Mouse (Mus musculus): Measurements from ENCODE around the gene Fbh1. TPM values are rescaled to one million over a fixed set of nuclear protein-coding genes. Genes with fewer than 3 reads are reported as not detected.
"Not testable (repeated sequence)": the region's sequence is repeated elsewhere in the genome, so short reads cannot be mapped to it uniquely, and the experiment has no call there.

Fbh1 gene
- total and polyA plus RNA-seq, 3 experiments = 20.8 to 81.3 (median 51.2) TPM

- peaks cover 4% of the 10 kb centered on the region; the same call in 1 of the 2 replicates for H3K27me3 ChIP-seq (ENCODE audit: insufficient read depth, low read length)
- H3K36me3 ChIP-seq (replicated peaks) = no peaks in the 10 kb centered on the region
- DNase-seq (ENCODE audit: low spot score) (no peak), ATAC-seq (ENCODE audit: extremely low read depth, insufficient number of reproducible peaks, low FRiP score, poor library complexity, severe bottlenecking) (no peak)
- H3K4me1 ChIP-seq (ENCODE audit: insufficient read depth, low read depth, low read length) = 0 out of 2 replicates have a peak, but pooled peaks cover 3% of the 10 kb centered on the region
- no peaks in the 10 kb centered on the region for H3K9me3 ChIP-seq (replicated peaks)
- H3K4me3 ChIP-seq (ENCODE audit: low read depth, low read length) = no peak overlapping the region
- TF ChIP-seq GATA2 (IDR thresholded peaks at IDR 0.05; ENCODE audit: borderline replicate concordance, low read depth, low read length) = no peak
- no peak for TF ChIP-seq GATA1 (IDR thresholded peaks at IDR 0.05; ENCODE audit: borderline replicate concordance, low read length)
- TF ChIP-seq TAL1 (conservative IDR thresholded peaks at IDR 0.05; ENCODE audit: low read depth, low read length) = no peak
- no peak for TF ChIP-seq CTCF (IDR thresholded peaks at IDR 0.05; ENCODE audit: low read depth, low read length)
- no peak for TF ChIP-seq POLR2AphosphoS5 (IDR thresholded peaks at IDR 0.05; ENCODE audit: insufficient replicate concordance, low read depth, low read length)
These were observed 62.8 kb downstream of the Fbh1 start for GRCm38 (mm10) chr2:11714535-11714934.

GRCm38 (mm10) chr2:11713021-11713420 lies 64.4 kb downstream of the Fbh1 start:
- H3K9me3 ChIP-seq (replicated peaks) = no peaks in the 10 kb centered on the region
- no peak overlapping the region for H3K4me3 ChIP-seq (ENCODE audit: low read depth, low read length)
- H3K36me3 ChIP-seq (replicated peaks) = no peaks in the 10 kb centered on the region
- no peak for TF ChIP-seq CTCF (IDR thresholded peaks at IDR 0.05; ENCODE audit: low read depth, low read length)
- no peak for TF ChIP-seq GATA2 (IDR thresholded peaks at IDR 0.05; ENCODE audit: borderline replicate concordance, low read depth, low read length)
- TF ChIP-seq POLR2AphosphoS5 (IDR thresholded peaks at IDR 0.05; ENCODE audit: insufficient replicate concordance, low read depth, low read length) = no peak
- H3K27me3 ChIP-seq (ENCODE audit: insufficient read depth, low read length) = peaks cover 9% of the 10 kb centered on the region
- ATAC-seq (ENCODE audit: extremely low read depth, insufficient number of reproducible peaks, low FRiP score, poor library complexity, severe bottlenecking) (no peak), DNase-seq (ENCODE audit: low spot score) (no peak)
- H3K4me1 ChIP-seq (ENCODE audit: insufficient read depth, low read depth, low read length) = 0 out of 2 replicates have a peak, but pooled peaks cover 3% of the 10 kb centered on the region

- Histone ChIP-seq H3K4me1 (ENCODE audit: insufficient read depth, low read depth, low read length) (0 out of 2 replicates have a peak, but pooled peaks cover 3% of the 10 kb centered on the region), H3K9me3 (replicated peaks) (no peaks in the 10 kb centered on the region), H3K4me3 (ENCODE audit: low read depth, low read length) (no peak overlapping the region), H3K27me3 (ENCODE audit: insufficient read depth, low read length) (peaks cover 9% of the 10 kb centered on the region), H3K36me3 (replicated peaks) (no peaks in the 10 kb centered on the region)
- no peak for TF ChIP-seq POLR2AphosphoS5 (IDR thresholded peaks at IDR 0.05; ENCODE audit: insufficient replicate concordance, low read depth, low read length)
- no peak for TF ChIP-seq CTCF (IDR thresholded peaks at IDR 0.05; ENCODE audit: low read depth, low read length)
- no peak for TF ChIP-seq TAL1 (conservative IDR thresholded peaks at IDR 0.05; ENCODE audit: low read depth, low read length)
- TF ChIP-seq GATA2 (IDR thresholded peaks at IDR 0.05; ENCODE audit: borderline replicate concordance, low read depth, low read length) = no peak
- no peak for TF ChIP-seq GATA1 (IDR thresholded peaks at IDR 0.05; ENCODE audit: borderline replicate concordance, low read length)
- DNase-seq (ENCODE audit: low spot score) (no peak), ATAC-seq (ENCODE audit: extremely low read depth, insufficient number of reproducible peaks, low FRiP score, poor library complexity, severe bottlenecking) (no peak)
These were observed 64.8 kb downstream of the Fbh1 start for GRCm38 (mm10) chr2:11712483-11712990.

- Histone ChIP-seq H3K4me1 (ENCODE audit: insufficient read depth, low read depth, low read length) (peaks cover 13% of the 10 kb centered on the region), H3K27me3 (ENCODE audit: insufficient read depth, low read length) (peaks cover 25% of the 10 kb centered on the region)
- not testable (repeated sequence) for H3K4me3 ChIP-seq (ENCODE audit: low read depth, low read length); ATAC-seq (ENCODE audit: extremely low read depth, insufficient number of reproducible peaks, low FRiP score, poor library complexity, severe bottlenecking); H3K36me3 ChIP-seq (replicated peaks); H3K9me3 ChIP-seq (replicated peaks); DNase-seq (ENCODE audit: low spot score)
These were observed 67.3 kb downstream of the Fbh1 start for GRCm38 (mm10) chr2:11710101-11710500.

GRCm38 (mm10) chr2:11708538-11708937 lies 68.8 kb downstream of the Fbh1 start:
- H3K36me3 ChIP-seq (replicated peaks) = no peaks in the 10 kb centered on the region
- TF ChIP-seq POLR2AphosphoS5 (IDR thresholded peaks at IDR 0.05; ENCODE audit: insufficient replicate concordance, low read depth, low read length) (no peak), GATA2 (IDR thresholded peaks at IDR 0.05; ENCODE audit: borderline replicate concordance, low read depth, low read length) (no peak), CTCF (IDR thresholded peaks at IDR 0.05; ENCODE audit: low read depth, low read length) (no peak), TAL1 (conservative IDR thresholded peaks at IDR 0.05; ENCODE audit: low read depth, low read length) (no peak), GATA1 (IDR thresholded peaks at IDR 0.05; ENCODE audit: borderline replicate concordance, low read length) (no peak)

GRCm38 (mm10) chr2:11706746-11707065 lies 70.7 kb downstream of the Fbh1 start:
- no peak for DNase-seq (ENCODE audit: low spot score)
- Histone ChIP-seq H3K9me3 (replicated peaks) (no peaks in the 10 kb centered on the region), H3K27me3 (ENCODE audit: insufficient read depth, low read length) (peaks cover 26% of the 10 kb centered on the region), H3K4me3 (ENCODE audit: low read depth, low read length) (no peak overlapping the region), H3K4me1 (ENCODE audit: insufficient read depth, low read depth, low read length) (peaks cover 15% of the 10 kb centered on the region), H3K36me3 (replicated peaks) (no peaks in the 10 kb centered on the region)
- TF ChIP-seq GATA2 (IDR thresholded peaks at IDR 0.05; ENCODE audit: borderline replicate concordance, low read depth, low read length) (no peak), GATA1 (IDR thresholded peaks at IDR 0.05; ENCODE audit: borderline replicate concordance, low read length) (no peak), POLR2AphosphoS5 (IDR thresholded peaks at IDR 0.05; ENCODE audit: insufficient replicate concordance, low read depth, low read length) (no peak), TAL1 (conservative IDR thresholded peaks at IDR 0.05; ENCODE audit: low read depth, low read length) (no peak), CTCF (IDR thresholded peaks at IDR 0.05; ENCODE audit: low read depth, low read length) (no peak)
- ATAC-seq (ENCODE audit: extremely low read depth, insufficient number of reproducible peaks, low FRiP score, poor library complexity, severe bottlenecking) = no peak

More at GRCm38 (mm10) chr2:11708538-11708937, 68.8 kb downstream of the Fbh1 start:
- Histone ChIP-seq H3K9me3 (replicated peaks) (no peaks in the 10 kb centered on the region), H3K4me3 (ENCODE audit: low read depth, low read length) (no peak overlapping the region), H3K4me1 (ENCODE audit: insufficient read depth, low read depth, low read length) (peaks cover 15% of the 10 kb centered on the region), H3K27me3 (ENCODE audit: insufficient read depth, low read length) (peaks cover 26% of the 10 kb centered on the region)
- DNase-seq (ENCODE audit: low spot score) (no peak), ATAC-seq (ENCODE audit: extremely low read depth, insufficient number of reproducible peaks, low FRiP score, poor library complexity, severe bottlenecking) (no peak)
